Mouse (Mus musculus): Measurements from ENCODE around the gene Tulp1. TPM values are rescaled to one million over a fixed set of nuclear protein-coding genes. Genes with fewer than 3 reads are reported as not detected.
A peak's percentile ranks its signal among the peaks of the same experiment; 100 is the strongest.
"Not testable (repeated sequence)": the region's sequence is repeated elsewhere in the genome, so short reads cannot be mapped to it uniquely, and the experiment has no call there.

Gene Tulp1
- polyA plus RNA-seq, 1 experiment, result 0.51 TPM

DNA sequence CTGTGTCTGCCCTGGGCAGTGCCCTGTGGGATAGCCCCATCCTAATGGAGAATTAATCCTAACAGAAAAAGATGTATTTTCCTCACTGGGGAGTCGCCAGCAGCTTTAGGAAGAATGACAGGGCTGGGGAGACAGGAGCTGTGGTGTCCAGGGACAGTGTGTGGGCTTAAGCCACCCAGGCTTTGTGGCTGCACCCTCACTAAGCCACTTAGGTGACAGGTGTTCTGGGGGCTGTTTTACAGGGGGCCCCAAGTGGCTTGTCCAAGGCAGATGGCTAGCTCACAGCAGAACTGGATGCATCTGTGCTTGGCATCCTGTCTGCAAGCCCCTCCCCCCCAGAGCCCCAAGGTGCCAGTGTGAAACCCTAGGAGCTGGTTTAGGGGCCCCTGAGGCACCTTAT, 6.9 kb upstream of the Tulp1 start:
- no peak overlapping the region for H3K4me3 ChIP-seq (ENCODE audit: insufficient read depth, low read length)
- no peak overlapping the region for H3K27ac ChIP-seq (ENCODE audit: insufficient read depth, low read length)
- TF ChIP-seq POLR2A (IDR thresholded peaks at IDR 0.05; ENCODE audit: low read depth, low read length) (no peak), CTCF (IDR thresholded peaks at IDR 0.05; ENCODE audit: borderline replicate concordance, insufficient read depth, low read length) (no peak)
- H3K4me1 ChIP-seq (ENCODE audit: control insufficient read depth, insufficient read depth, low read length), result 0 out of 2 replicates have a peak, but pooled peaks cover 2% of the 10 kb centered on the region

DNA sequence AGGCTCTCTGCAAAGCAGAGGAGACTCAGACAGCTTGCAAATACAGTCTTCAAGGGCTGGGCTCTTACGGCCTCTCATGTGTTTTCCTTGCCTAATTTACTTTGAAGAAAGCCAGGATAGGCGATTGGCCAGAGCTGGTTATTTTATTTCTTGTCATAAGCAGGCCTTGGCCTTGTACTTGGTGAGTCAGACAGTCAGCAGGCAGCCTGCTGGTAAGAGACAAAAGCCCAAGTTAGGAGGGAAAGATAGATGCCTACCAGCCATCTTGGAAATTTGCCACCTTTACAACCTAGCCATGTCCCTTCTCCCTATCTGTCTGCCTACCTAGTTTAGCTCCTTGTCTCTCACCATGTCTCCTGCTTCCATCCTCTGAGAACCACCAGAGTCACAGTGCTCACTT, 6.3 kb upstream of the Tulp1 start:
- TF ChIP-seq POLR2A (IDR thresholded peaks at IDR 0.05; ENCODE audit: low read depth, low read length), result no peak
- TF ChIP-seq CTCF (IDR thresholded peaks at IDR 0.05; ENCODE audit: borderline replicate concordance, insufficient read depth, low read length), result no peak
- no peak overlapping the region for H3K4me3 ChIP-seq (ENCODE audit: insufficient read depth, low read length)
- H3K27ac ChIP-seq (ENCODE audit: insufficient read depth, low read length), result 0 out of 2 replicates have a peak overlapping the region, but pooled peaks have one; percentile 22
- 0 out of 2 replicates have a peak, but pooled peaks cover 2% of the 10 kb centered on the region for H3K4me1 ChIP-seq (ENCODE audit: control insufficient read depth, insufficient read depth, low read length)

DNA sequence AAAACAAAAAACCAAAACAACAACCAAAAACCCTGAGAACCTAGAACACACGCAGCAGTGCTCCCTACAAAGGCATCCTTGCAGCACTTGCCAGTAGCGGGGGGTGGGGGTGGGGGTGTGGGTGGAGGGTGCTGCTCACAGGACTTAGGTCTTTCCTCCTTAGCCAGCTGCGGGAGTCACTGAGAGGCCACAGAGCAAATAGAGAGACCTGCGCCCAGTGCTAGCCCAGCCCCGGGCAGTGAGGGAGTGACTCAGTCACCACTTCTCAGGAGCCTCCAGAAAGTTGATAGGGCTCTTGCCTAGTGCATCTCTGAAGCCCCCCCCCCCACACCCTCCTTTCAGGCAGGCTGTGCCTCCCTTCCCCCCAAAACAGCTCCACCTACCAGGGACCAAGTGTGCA, 4.0 kb upstream of the Tulp1 start:
- H3K4me3 ChIP-seq (ENCODE audit: insufficient read depth, low read length), result no peak overlapping the region
- no peak for TF ChIP-seq CTCF (IDR thresholded peaks at IDR 0.05; ENCODE audit: borderline replicate concordance, insufficient read depth, low read length)
- TF ChIP-seq POLR2A (IDR thresholded peaks at IDR 0.05; ENCODE audit: low read depth, low read length), result no peak
- 0 out of 2 replicates have a peak, but pooled peaks cover 2% of the 10 kb centered on the region for H3K4me1 ChIP-seq (ENCODE audit: control insufficient read depth, insufficient read depth, low read length)
- no peak overlapping the region for H3K27ac ChIP-seq (ENCODE audit: insufficient read depth, low read length)

DNA sequence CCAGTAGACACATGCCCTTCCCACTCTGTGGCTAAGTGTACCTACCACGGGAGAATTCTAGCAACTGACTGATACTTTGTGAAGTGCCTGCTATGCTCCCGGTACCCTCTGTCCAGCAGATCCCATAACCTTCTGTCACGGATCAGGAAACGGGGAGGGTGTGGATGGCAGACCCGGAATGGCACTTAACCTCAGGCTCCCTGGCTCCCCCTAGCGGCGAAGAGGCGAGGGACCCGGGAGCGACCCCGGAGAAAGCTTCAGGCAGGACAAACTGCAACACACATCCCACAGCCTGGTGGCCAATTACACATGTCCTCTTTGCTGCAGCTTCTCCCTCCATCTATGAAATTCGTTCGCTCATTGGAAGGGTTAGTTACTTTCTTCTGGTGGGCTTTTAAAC, 3.4 kb upstream of the Tulp1 start:
- H3K27ac ChIP-seq (ENCODE audit: insufficient read depth, low read length), result no peak overlapping the region
- H3K4me1 ChIP-seq (ENCODE audit: control insufficient read depth, insufficient read depth, low read length), result 0 out of 2 replicates have a peak, but pooled peaks cover 2% of the 10 kb centered on the region
- no peak overlapping the region for H3K4me3 ChIP-seq (ENCODE audit: insufficient read depth, low read length)
- peak; percentile 77 for TF ChIP-seq CTCF (IDR thresholded peaks at IDR 0.05; ENCODE audit: borderline replicate concordance, insufficient read depth, low read length)
- TF ChIP-seq POLR2A (IDR thresholded peaks at IDR 0.05; ENCODE audit: low read depth, low read length), result no peak

DNA sequence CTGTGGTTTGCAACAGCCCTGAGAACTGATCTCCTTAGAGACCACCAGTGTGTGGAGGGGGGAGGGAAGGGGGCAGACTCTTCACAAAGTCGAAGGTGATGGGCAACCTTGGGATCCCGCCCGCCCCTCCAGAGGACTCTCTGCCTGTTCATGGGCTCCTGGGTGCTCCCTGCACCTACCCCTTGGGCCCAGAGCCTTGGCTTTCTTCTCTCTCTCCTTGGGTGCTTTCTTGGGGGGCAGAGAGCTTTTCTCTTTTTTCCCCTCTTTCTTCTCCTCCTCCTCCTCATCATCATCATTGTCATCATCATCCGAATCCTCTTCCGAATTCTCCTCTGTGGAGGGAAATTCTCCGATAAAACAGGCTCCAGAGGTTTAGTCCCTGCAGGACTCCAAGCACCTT, 1.5 kb downstream of the Tulp1 start:
- no peak overlapping the region for H3K4me3 ChIP-seq (ENCODE audit: insufficient read depth, low read length)
- TF ChIP-seq CTCF (IDR thresholded peaks at IDR 0.05; ENCODE audit: borderline replicate concordance, insufficient read depth, low read length) (no peak), POLR2A (IDR thresholded peaks at IDR 0.05; ENCODE audit: low read depth, low read length) (no peak)
- no peaks in the 10 kb centered on the region for H3K4me1 ChIP-seq (ENCODE audit: control insufficient read depth, insufficient read depth, low read length)
- no peak overlapping the region for H3K27ac ChIP-seq (ENCODE audit: insufficient read depth, low read length)

DNA sequence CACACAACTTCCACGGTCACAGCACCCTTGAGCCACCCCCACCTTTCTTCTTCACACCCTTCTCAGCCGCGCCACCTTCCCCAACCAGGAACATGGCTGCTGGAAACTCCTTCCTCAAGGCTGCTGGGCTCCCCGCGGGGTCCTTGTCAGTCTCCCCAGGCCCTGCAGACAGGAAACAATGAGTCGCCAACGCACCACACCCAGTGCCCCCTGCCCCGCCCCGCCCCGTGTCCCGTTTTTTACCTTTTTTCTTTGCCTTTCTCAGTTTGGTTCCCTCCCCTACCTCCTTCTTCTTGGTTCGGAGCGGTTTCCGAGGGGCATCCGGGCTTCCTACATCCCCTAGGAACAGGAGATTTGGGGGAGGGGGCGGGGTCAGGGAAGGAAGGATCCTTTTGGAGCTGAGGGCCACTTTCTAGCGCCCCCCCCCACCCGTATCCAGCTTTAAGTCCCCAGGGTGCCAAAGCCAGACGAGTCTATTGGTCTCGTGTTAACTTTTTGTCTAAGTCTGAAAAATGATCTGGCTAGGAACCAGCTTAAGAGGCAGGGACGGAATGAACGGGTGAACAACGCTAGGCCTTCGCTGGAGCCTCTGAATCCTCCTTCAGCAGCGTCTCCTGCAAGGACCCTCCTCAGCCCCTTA, 2.2 kb downstream of the Tulp1 start:
- H3K27ac ChIP-seq (ENCODE audit: insufficient read depth, low read length), result no peak overlapping the region

DNA sequence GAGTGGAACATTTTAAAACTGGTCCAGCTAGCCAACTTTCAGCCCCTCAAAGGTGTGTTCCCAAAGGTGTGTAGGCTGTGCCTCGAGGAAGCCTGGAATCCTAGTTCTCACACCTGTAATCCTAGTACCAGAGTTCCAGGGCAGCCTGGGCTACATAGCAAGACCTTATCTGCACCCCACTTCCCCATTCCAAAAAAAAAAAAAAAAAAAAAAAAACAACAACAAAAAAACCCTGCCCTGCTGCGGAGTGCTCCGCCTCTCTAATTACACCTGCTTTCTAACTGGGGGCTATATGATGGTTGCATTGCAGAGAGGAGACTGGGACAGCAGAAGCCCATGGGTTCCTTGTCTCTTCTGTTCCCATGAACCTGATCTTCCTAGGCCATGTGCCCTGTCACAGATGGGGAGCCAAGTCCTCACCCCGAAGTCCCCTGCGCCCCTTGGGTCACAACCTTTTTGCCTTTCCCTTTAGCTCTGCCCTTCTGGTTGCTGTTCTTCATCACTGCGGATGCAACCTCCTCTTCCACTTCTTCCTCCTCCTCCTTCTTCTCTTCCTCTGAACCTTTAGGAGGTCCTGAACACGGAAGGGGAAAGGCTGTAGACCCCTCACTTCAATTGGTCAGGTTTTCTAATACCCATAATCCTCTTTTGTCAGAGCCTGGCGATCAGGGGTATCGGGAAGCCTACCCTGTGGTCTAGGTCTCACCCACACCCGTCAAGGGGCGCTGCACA, 2.9 kb downstream of the Tulp1 start:
- Histone ChIP-seq H3K4me3 (ENCODE audit: insufficient read depth, low read length) (no peak overlapping the region), H3K4me1 (ENCODE audit: control insufficient read depth, insufficient read depth, low read length) (no peaks in the 10 kb centered on the region), H3K27ac (ENCODE audit: insufficient read depth, low read length) (no peak overlapping the region)
- TF ChIP-seq POLR2A (IDR thresholded peaks at IDR 0.05; ENCODE audit: low read depth, low read length) (no peak), CTCF (IDR thresholded peaks at IDR 0.05; ENCODE audit: borderline replicate concordance, insufficient read depth, low read length) (no peak)

More for the DNA sequence above, 2.2 kb downstream of the Tulp1 start:
- H3K4me3 ChIP-seq (ENCODE audit: insufficient read depth, low read length), result no peak overlapping the region
- no peaks in the 10 kb centered on the region for H3K4me1 ChIP-seq (ENCODE audit: control insufficient read depth, insufficient read depth, low read length)
- TF ChIP-seq POLR2A (IDR thresholded peaks at IDR 0.05; ENCODE audit: low read depth, low read length), result no peak
- no peak for TF ChIP-seq CTCF (IDR thresholded peaks at IDR 0.05; ENCODE audit: borderline replicate concordance, insufficient read depth, low read length)

DNA sequence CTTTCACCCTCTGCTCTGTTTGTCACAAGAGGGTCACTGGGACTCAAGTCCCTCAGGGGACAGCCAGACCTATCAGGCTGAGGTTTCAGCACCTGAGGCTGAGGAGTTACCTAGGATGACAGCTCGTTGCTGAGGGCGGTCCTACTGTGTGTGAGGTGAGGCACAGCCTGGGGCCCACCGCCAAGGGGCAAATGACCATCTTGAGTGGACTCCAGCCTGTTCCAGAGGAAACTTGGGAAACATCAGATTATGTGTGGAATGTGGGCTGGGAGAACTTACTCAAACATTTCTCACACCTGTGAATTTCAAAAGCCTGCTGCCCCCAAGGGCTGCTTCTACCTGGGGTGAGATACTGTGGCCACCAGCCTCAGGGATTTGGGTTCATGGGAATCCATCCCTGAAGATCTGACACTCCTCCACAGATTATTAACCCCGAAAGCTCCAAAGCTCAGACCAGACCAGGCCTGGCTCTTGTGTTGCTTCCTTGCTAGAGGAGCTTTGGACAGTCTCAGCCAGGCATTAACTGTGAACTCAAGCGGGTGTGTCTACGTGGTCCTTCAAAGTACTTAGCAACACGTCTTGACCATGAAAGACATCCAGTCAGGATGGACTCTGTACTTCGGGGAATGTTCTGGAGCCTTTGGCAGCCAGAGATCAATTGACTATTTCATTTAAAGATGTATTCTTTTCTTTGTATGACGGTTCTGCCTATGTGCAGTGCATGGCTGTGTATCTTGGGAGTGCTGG, 4.3 kb downstream of the Tulp1 start:
- H3K4me3 ChIP-seq (ENCODE audit: insufficient read depth, low read length), result no peak overlapping the region
- no peak overlapping the region for H3K27ac ChIP-seq (ENCODE audit: insufficient read depth, low read length)
- no peaks in the 10 kb centered on the region for H3K4me1 ChIP-seq (ENCODE audit: control insufficient read depth, insufficient read depth, low read length)
- TF ChIP-seq CTCF (IDR thresholded peaks at IDR 0.05; ENCODE audit: borderline replicate concordance, insufficient read depth, low read length) (no peak), POLR2A (IDR thresholded peaks at IDR 0.05; ENCODE audit: low read depth, low read length) (no peak)

DNA sequence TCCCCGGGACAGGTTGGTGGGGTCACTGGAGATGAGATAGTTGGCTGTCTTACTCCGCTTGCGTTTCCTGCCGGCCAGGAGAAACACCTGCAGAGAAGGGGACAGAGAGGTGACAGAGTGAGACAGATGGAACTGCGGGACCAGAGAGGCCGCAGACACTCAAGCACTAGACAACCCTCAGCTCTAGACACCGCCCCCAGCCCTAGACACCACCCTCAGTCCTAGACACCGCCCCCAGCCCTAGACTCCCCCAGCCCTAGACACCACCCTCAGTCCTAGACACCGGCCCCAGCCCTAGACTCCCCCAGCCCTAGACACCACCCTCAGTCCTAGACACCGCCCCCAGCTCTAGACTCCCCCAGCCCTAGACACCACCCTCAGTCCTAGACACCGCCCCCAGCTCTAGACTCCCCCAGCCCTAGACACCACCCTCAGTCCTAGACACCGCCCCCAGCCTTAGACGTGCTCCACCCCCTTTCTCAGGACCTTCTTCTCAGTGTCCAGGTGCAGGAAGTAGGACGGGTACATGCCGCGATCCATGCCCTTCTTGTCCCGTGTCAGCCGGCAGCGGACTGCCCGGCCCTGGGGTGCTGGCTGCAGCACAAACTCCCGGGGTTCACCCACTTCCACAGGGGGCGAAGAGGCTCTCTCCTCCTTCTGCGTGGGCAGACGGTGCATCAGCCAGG, 6.3 kb downstream of the Tulp1 start:
- H3K4me3 ChIP-seq (ENCODE audit: insufficient read depth, low read length); H3K27ac ChIP-seq (ENCODE audit: insufficient read depth, low read length); H3K4me1 ChIP-seq (ENCODE audit: control insufficient read depth, insufficient read depth, low read length): not testable (repeated sequence)

All from embryonic fibroblast, embryonic 13.5 days (primary cell).